Mouse (Mus musculus) ovary, adult 18-20 months (tissue): ENCODE results near the gene Cfap43.
A peak's percentile ranks its signal among the peaks of the same experiment; 100 is the strongest.

ENCODE experiments used
- DNase-seq: peaks from one replicate; pipeline ENCODE4 v3.0.0; 2022; ENCODE audit warnings: low spot score, mixed read lengths

Gene Cfap43

GRCm38 (mm10) chr19:47914191-47914590 lies 4.9 kb downstream of the Cfap43 start:
- no peak for DNase-seq

GRCm38 (mm10) chr19:47913344-47913743 lies 5.7 kb downstream of the Cfap43 start:
- DNase-seq, result no peak

DNA sequence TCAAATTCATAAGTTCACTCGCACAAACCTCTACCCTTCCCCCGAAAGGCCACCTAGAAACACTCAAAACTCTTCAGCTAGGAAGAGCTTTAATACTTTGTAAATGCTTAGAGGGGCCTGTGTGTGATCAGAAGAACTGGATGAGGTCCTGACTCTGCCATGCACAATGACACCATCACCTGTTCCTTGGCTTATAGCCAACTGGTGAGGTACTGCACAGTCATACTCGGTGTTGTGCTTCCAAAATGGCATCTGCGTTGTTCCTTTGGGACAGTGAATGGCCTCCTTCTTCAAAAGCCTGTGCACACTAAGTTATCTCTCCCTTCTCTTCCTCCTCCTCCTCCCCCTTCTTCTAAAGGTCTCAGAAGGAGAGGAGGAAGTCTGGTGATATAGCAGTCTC lies 8.3 kb downstream of the Cfap43 start:
- DNase-seq, result no peak

DNA sequence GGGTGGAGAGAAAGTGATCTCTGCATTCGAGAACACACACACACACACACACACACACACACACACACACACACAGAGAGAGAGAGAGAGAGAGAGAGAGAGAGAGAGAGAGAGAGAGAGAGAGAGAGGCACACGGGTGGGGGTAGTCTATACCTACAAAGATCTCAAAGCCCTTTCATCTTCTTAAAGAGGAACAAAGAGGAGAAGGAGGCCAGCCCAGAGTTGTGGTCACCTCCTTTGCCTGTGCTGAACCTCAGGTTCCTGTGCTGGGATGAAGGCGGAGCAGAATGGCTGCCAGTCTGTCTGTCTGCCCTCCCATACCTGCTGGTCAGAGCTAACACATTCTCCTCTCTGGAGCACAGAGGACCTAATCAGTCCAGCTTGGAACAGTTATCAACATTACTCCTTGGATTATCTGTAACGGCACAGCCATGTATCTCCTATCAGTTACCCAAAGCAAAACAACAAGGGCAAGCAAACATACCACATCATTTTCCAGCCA lies 8.9 kb downstream of the Cfap43 start:
- no peak for DNase-seq

- peak; percentile 22 for DNase-seq
Observed at GRCm38 (mm10) chr19:47909387-47910116, 9.5 kb downstream of the Cfap43 start.

DNA sequence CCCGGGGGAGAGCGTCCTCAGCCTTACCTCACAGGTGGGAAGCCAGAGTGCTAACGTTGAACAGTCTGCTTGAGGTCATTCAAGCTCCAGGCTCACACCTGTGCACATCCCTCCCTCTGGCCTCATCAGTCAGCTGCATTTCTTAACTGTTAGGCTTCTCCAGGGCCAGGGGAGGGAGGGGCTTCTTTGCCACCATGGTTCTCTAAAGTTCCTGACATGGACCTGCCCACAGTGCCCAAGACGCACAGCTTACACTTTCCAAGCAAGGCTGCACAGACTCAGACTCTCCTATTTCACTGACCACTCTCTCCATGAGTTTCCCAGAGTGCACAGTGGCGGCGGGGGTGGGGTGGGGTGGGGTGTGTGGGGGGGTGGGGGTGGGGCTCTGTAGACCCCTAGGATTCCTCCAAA lies 10.1 kb downstream of the Cfap43 start:
- DNase-seq, result no peak

DNA sequence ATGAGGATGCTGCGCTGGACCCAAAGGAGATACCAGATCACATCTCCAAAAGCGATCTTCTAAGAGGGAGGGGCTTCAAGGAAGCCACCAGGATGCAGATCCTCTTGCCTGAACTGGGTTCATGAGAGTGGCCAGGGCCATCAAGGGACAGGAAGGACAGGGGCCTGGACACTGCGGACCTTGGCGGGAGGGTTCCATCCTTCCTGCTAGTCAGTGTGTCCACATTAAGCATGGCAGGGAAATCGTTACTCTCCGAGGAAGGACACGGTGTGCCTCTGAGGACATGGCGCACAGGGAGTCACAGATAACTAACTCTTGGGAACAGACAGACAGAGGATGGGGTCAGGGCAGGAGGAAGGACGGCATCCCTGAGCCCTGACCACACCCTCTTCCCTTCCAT lies 11.5 kb downstream of the Cfap43 start:
- DNase-seq, result no peak

DNA sequence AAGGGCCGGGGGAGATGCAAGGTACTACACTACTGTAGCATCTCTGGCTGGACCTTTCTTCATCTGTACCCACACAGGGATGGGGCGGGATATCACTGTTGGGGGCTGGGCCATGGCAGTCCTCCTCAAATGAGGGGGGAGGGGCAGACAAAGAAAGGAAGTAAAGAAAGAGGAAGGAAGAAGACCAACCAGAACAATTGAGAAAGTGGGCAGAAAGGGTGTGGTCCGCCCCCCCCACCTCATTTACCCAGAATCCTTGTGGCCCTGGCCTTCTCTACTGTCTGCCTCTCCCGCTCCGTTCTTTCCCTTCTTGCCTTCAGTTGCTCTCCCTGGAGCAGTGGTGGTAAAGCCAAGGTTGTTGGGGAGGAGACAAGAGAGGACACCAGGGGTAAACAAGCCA lies 13.5 kb downstream of the Cfap43 start:
- no peak for DNase-seq

DNA sequence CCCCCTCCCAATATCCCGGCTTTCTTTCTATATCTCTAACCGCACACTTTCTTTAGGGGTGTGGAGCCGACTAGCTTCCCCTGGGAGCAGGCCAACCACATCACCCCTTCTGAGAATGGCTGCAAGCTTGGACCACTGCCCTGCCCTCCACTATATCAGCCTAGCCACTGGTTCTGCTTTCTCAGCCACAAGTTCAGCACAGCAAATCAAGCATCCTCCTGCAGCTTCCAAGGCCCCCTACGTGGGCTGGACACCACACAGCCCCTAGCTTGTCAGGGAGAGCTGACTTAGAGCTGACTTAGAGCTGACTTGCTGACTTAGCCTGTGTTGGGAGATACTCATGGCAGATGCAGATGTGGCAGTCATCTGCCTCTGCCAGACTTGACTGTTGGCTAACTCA lies 14.0 kb downstream of the Cfap43 start:
- DNase-seq, result no peak

DNA sequence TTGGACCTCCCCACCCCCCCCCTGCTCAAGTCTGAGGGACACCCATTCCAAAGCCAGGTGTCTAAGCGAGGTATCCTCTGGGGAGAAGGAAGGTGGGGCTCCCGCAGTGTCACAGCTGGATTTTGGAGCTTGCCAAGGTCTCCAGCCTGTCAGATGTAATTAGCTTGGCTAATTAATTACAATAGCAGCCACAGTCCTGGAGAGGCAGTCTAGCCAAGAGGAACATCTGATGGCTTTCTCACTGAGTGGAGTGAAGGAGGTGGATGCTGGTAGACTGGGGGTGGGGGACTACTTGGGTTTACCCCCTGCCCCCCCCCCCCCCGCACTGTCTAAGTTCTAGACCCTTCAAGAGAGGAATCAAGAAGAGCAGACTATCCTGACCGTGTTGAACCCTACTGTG lies 15.4 kb downstream of the Cfap43 start:
- DNase-seq, result no peak

DNA sequence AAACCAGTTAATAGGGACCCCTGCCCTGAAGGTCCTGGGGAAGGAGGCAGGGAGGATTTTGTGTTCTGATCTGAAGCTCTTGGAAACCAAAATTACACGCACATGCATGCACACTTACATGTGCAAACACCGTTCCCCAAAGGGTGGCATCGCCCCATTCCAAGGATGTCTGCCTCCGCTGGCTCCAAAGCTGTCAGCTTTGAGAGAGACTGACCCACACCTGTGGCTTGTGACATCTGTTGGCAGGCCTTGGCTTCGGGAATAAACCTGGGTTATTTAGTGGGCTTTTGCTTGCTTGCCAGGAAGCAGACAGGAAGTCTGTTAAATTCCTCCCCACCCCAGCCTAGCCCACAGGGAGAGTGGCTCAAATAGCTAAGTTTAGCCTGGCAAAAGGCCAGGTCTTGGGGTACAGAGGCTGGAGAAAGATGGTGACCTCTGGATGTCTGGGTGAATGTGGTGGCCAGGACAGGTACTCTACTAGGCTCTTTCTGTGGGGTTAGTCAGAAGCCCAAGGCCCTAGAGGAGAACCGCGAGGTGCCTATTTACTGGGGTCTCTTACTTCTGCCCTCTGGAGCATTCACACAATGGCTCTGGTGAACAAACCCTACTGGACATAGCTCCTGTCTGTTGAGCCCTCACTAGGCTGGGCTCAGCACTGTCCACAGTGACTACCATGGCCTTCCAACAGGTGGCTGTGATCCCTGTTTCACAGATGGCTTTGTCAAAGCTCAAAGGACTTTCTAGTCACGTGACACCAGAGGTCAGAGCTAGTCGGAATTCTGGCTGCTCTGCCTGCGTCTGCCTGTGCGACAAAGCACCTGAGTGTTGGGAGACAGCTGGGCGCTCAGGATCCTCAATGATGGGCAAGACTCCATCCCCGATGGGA lies 16.5 kb downstream of the Cfap43 start:
- DNase-seq, result no peak

DNA sequence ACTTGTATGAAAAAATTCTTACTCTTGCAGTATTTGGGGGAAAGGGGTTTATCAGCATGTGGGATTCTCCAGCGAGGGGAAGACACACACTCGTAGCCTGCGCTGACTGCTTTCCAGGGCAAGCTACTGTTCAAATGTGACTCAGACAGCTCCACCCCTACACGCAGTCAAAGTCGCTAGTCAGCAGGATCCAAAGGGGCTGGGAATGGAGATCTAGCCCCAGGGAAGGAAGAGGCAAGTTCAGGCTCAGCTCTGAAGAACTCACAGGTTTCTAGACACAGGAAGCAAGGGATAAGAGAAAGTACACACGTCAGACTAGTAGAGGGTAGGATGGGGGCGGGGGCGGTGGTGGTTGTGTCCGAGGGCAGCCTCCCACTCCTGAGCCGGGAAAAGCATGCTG lies 18.5 kb downstream of the Cfap43 start:
- no peak for DNase-seq

DNA sequence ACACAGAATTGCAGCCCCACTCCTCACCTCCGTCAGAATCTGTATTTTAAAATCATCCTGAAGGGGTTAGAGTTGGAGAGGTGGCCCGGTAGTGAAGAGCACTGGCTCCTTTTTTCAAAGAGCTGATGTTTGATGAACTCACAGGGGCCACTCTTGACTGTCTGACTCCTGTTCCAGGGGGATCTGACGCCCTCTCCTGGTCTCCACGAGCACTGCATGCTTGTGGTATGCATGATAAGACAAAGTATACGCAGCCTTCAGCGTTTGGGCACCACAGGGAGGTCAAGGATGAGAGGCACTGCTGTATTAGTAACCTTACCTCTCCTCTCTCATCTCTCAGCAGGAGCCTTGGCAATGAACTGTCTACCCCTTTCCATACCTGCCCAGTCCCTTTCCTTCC lies 19.1 kb downstream of the Cfap43 start:
- DNase-seq, result no peak

DNA sequence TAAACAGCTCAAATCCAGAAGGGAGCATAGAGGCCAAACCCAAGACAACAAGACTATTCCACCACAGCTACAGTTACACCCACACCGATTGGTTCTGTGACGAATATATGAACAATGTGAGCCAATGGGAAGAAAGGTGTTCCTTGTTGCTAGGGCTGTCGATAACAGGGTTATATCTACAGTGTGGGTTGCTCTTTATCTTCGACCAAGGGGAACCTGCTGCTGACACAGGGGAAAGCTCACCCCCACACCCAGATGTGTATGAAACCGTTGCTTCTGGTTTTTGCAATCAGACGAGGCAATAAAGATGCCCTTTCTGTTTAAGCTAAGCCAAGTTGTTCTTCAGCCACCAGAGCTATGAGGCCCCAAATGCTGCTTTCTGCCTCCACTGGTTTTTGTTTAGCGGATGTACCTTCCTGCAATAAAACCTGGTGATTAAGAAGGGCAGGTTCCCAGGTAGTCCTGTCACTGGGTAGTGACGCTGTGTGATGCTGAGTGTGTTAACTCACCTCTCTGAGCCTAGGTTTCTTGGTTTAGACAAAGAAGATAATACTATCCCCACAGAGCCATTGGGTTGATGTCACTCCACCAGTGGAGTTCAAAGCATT lies 20.5 kb downstream of the Cfap43 start:
- DNase-seq, result no peak

GRCm38 (mm10) chr19:47893092-47893491 lies 26.0 kb downstream of the Cfap43 start:
- no peak for DNase-seq

DNA sequence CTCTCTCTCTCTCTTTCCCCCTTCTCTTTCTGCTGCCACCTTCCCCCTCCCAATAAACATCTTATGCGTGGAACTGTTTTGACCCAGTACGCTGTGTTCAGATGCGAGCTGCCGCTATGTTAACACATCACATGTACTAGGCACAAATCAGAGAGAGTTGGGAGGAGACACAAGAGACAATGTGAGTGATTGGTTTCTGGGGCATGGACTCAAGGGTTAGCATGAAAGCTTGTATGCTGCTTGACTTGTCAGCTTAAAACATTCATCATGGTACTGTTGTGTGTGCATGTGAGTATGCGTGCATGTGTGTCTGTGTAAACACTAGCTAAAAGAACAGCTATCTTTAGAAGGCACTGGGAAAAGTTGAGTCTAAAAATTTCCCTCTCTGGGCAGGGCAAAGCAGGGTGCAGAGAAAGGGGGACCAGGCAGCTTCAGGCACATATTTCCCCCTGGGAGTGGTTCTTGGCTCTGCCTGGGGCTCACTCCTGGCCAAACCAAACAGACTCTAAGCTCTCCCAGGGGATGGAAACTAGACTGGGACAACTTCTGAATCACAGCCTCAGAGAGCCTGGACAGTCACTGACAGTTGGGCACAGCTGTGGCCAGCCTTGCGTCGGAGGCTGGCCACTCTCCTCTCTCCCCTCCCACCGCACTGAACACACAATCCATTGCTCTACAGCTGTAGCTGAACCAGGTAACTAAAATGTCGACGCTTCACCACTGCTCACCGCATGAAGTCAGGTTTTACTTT lies 27.4 kb downstream of the Cfap43 start:
- DNase-seq, result no peak

- no peak for DNase-seq
Observed at GRCm38 (mm10) chr19:47890489-47891130, 28.5 kb downstream of the Cfap43 start.

- DNase-seq, result no peak
Observed at GRCm38 (mm10) chr19:47888037-47888436, 31.1 kb downstream of the Cfap43 start.

DNA sequence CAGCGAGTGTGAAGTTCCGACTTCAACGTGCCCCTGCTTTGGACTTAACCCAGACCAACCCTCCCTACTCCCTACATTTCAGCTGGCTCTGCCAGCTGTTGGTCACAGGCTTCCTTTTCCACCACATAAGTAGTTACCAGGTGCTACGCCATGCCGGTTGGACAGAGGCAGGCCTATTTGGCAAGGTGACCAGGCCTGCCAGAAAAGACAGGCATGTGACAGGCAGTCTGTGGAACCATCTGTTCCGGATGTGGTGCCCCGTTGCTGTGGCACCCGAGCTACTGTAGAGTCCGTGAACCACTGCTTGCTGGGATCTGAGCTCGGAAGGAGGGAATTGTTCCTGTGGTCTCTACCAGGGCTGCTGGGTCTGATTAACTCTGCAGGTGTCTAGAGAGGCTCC lies 31.7 kb downstream of the Cfap43 start:
- no peak for DNase-seq

GRCm38 (mm10) chr19:47886617-47887016 lies 32.5 kb downstream of the Cfap43 start:
- DNase-seq, result no peak

GRCm38 (mm10) chr19:47885886-47886285 lies 33.2 kb downstream of the Cfap43 start:
- DNase-seq, result no peak
